Mouse (Mus musculus) heart, embryonic 13.5 days (tissue): ENCODE results near the gene Rnf24. TPM values are rescaled to one million over a fixed set of nuclear protein-coding genes. Genes with fewer than 3 reads are reported as not detected.
"Not testable (repeated sequence)": the region's sequence is repeated elsewhere in the genome, so short reads cannot be mapped to it uniquely, and the experiment has no call there.

ENCODE experiments used
- ATAC-seq: fragments of 200-750 bp; cut with Nextera tagmentation; 2 replicates; pipeline ENCODE4 v1.8.0; 2017; ENCODE audit warnings: moderate TSS enrichment; ENCODE audit not compliant: insufficient number of reproducible peaks, low FRiP score, low TSS enrichment; ENCODE audit errors: extremely low read depth
- H3K27ac ChIP-seq: fragments of 300-500 bp; sonication (generic); replicated peaks from 2 replicates; pipeline ENCODE4 v1.5.1; 2015; ENCODE audit warnings: moderate library complexity, mild to moderate bottlenecking, inconsistent platforms
- H3K27me3 ChIP-seq: fragments of 300-500 bp; sonication (generic); replicated peaks from 2 replicates; pipeline ENCODE4 v1.6.1; 2015; ENCODE audit warnings: mild to moderate bottlenecking, inconsistent platforms
- H3K36me3 ChIP-seq: fragments of 300-500 bp; sonication (generic); 2 replicates; pipeline ENCODE4 v1.6.1; 2015; ENCODE audit warnings: mild to moderate bottlenecking, inconsistent platforms
- H3K4me1 ChIP-seq: fragments of 300-500 bp; sonication (generic); 2 replicates; pipeline ENCODE4 v1.6.1; 2015; ENCODE audit warnings: inconsistent platforms
- H3K4me2 ChIP-seq: fragments of 300-500 bp; sonication (generic); 2 replicates; pipeline ENCODE4 v1.6.1; 2015; ENCODE audit warnings: inconsistent platforms, mild to moderate bottlenecking, moderate library complexity
- H3K4me3 ChIP-seq: fragments of 300-500 bp; sonication (generic); 2 replicates; pipeline ENCODE4 v1.5.1; 2015; ENCODE audit warnings: moderate library complexity, mild to moderate bottlenecking, inconsistent platforms
- H3K9ac ChIP-seq: fragments of 300-500 bp; sonication (generic); 2 replicates; pipeline ENCODE4 v1.6.1; 2015; ENCODE audit warnings: inconsistent platforms, mild to moderate bottlenecking, moderate library complexity
- H3K9me3 ChIP-seq: fragments of 300-500 bp; sonication (generic); 2 replicates; pipeline ENCODE4 v1.6.1; 2016; ENCODE audit warnings: inconsistent platforms
- WGBS: fragments of 180-500 bp; shearing (Covaris S2); methylation state at CpG from one replicate; pipeline ENCODE4 v1.1.7; 2015; ENCODE audit warnings: mixed read lengths; 5-methylcytosine and 5-hydroxymethylcytosine counted together
- polyA plus RNA-seq: library from polyadenylated mRNA; unstranded; fragments of >200 nt; fragmentation: Nextera tagmentation; extraction: Ambion mirVana; gene quantifications from 2 replicates; pipeline ENCODE4 v1.2.1, GENCODE M21; 2015

Gene Rnf24
- polyA plus RNA-seq, 1 experiment from 2014 or later = 2.2 TPM

GRCm38 (mm10) chr2:131305226-131305625 is 47.5 kb downstream of the Rnf24 start:
- not testable (repeated sequence) for H3K9me3 ChIP-seq, H3K4me2 ChIP-seq, H3K9ac ChIP-seq, H3K4me1 ChIP-seq, H3K27me3 ChIP-seq, ATAC-seq, H3K27ac ChIP-seq, H3K4me3 ChIP-seq
- 90% methylated on average over 1 of the region's 1 CpGs for WGBS
- H3K36me3 ChIP-seq = peaks cover 27% of the 10 kb centered on the region

GRCm38 (mm10) chr2:131304497-131304896 is 48.2 kb downstream of the Rnf24 start:
- Histone ChIP-seq H3K4me2 (no peak overlapping the region), H3K9ac (no peak overlapping the region), H3K36me3 (peaks cover 30% of the 10 kb centered on the region), H3K27me3 (no peaks in the 10 kb centered on the region), H3K4me3 (no peak overlapping the region), H3K27ac (no peak overlapping the region), H3K9me3 (no peaks in the 10 kb centered on the region), H3K4me1 (0 out of 2 replicates have a peak, but pooled peaks cover 5% of the 10 kb centered on the region)
- no peak for ATAC-seq
- WGBS = 78% methylated on average over 9 of the region's 9 CpGs

- Histone ChIP-seq H3K27ac (no peak overlapping the region), H3K9ac (no peak overlapping the region), H3K4me1 (0 out of 2 replicates have a peak, but pooled peaks cover 7% of the 10 kb centered on the region), H3K36me3 (peaks cover 51% of the 10 kb centered on the region), H3K27me3 (no peaks in the 10 kb centered on the region), H3K9me3 (no peaks in the 10 kb centered on the region), H3K4me2 (no peak overlapping the region), H3K4me3 (no peak overlapping the region)
- ATAC-seq = no peak
These were observed 51.1 kb downstream of the Rnf24 start for GRCm38 (mm10) chr2:131301635-131302034.

GRCm38 (mm10) chr2:131300485-131300884 is 52.2 kb downstream of the Rnf24 start:
- peaks cover 63% of the 10 kb centered on the region for H3K36me3 ChIP-seq
- no peak overlapping the region for H3K4me3 ChIP-seq
- no peak overlapping the region for H3K9ac ChIP-seq
- no peaks in the 10 kb centered on the region for H3K27me3 ChIP-seq
- 0 out of 2 replicates have a peak, but pooled peaks cover 7% of the 10 kb centered on the region for H3K4me1 ChIP-seq
- WGBS = 68% methylated on average over 2 of the region's 2 CpGs
- no peak for ATAC-seq
- no peaks in the 10 kb centered on the region for H3K9me3 ChIP-seq
- no peak overlapping the region for H3K27ac ChIP-seq
- H3K4me2 ChIP-seq = no peak overlapping the region

- H3K9ac ChIP-seq, H3K4me2 ChIP-seq, H3K4me3 ChIP-seq, H3K4me1 ChIP-seq, H3K9me3 ChIP-seq, H3K27ac ChIP-seq, ATAC-seq, H3K27me3 ChIP-seq: not testable (repeated sequence)
- H3K36me3 ChIP-seq = peaks cover 72% of the 10 kb centered on the region
- 74% methylated on average over 7 of the region's 7 CpGs for whole genome bisulfite sequencing
These were observed 54.0 kb downstream of the Rnf24 start for GRCm38 (mm10) chr2:131298674-131299073.

GRCm38 (mm10) chr2:131296746-131297261 is 55.9 kb downstream of the Rnf24 start:
- peaks cover 72% of the 10 kb centered on the region for H3K36me3 ChIP-seq
- H3K4me3 ChIP-seq = no peak overlapping the region
- 86% methylated on average over 2 of the region's 2 CpGs for WGBS
- no peak overlapping the region for H3K27ac ChIP-seq
- ATAC-seq = no peak
- H3K9me3 ChIP-seq = no peaks in the 10 kb centered on the region
- no peak overlapping the region for H3K4me2 ChIP-seq
- H3K4me1 ChIP-seq = 0 out of 2 replicates have a peak, but pooled peaks cover 7% of the 10 kb centered on the region
- no peak overlapping the region for H3K9ac ChIP-seq
- H3K27me3 ChIP-seq = no peaks in the 10 kb centered on the region

- no peaks in the 10 kb centered on the region for H3K9me3 ChIP-seq
- peaks cover 85% of the 10 kb centered on the region for H3K36me3 ChIP-seq
- H3K27ac ChIP-seq = no peak overlapping the region
- no peaks in the 10 kb centered on the region for H3K27me3 ChIP-seq
- H3K4me2 ChIP-seq = no peak overlapping the region
- no peak for ATAC-seq
- no peak overlapping the region for H3K4me3 ChIP-seq
- H3K9ac ChIP-seq = no peak overlapping the region
- no peaks in the 10 kb centered on the region for H3K4me1 ChIP-seq
These were observed 62.0 kb downstream of the Rnf24 start for GRCm38 (mm10) chr2:131290669-131291068.

GRCm38 (mm10) chr2:131286276-131286675 is 66.4 kb downstream of the Rnf24 start:
- Histone ChIP-seq H3K4me2 (no peak overlapping the region), H3K9me3 (no peaks in the 10 kb centered on the region), H3K27me3 (no peaks in the 10 kb centered on the region), H3K27ac (no peak overlapping the region), H3K4me3 (no peak overlapping the region), H3K4me1 (no peaks in the 10 kb centered on the region), H3K36me3 (peaks cover 75% of the 10 kb centered on the region), H3K9ac (no peak overlapping the region)
- 92% methylated on average over 1 of the region's 1 CpGs for WGBS
- ATAC-seq = no peak

GRCm38 (mm10) chr2:131281596-131281995 is 71.1 kb downstream of the Rnf24 start:
- Histone ChIP-seq H3K27me3 (no peaks in the 10 kb centered on the region), H3K27ac (no peak overlapping the region), H3K4me2 (no peak overlapping the region), H3K36me3 (peaks cover 82% of the 10 kb centered on the region), H3K4me1 (no peaks in the 10 kb centered on the region), H3K9ac (no peak overlapping the region), H3K4me3 (no peak overlapping the region), H3K9me3 (no peaks in the 10 kb centered on the region)
- WGBS = 86% methylated on average over 1 of the region's 1 CpGs
- no peak for ATAC-seq

- H3K4me1 ChIP-seq = no peaks in the 10 kb centered on the region
- H3K27me3 ChIP-seq = no peaks in the 10 kb centered on the region
- WGBS = 83% methylated on average over 5 of the region's 5 CpGs
- no peak overlapping the region for H3K27ac ChIP-seq
- ATAC-seq = no peak
- H3K4me3 ChIP-seq = no peak overlapping the region
- H3K9me3 ChIP-seq = no peaks in the 10 kb centered on the region
- no peak overlapping the region for H3K9ac ChIP-seq
- peaks cover 78% of the 10 kb centered on the region for H3K36me3 ChIP-seq
- no peak overlapping the region for H3K4me2 ChIP-seq
These were observed 76.0 kb downstream of the Rnf24 start for GRCm38 (mm10) chr2:131276722-131277121.

GRCm38 (mm10) chr2:131275493-131275892 is 77.2 kb downstream of the Rnf24 start:
- no peak overlapping the region for H3K9ac ChIP-seq
- no peaks in the 10 kb centered on the region for H3K9me3 ChIP-seq
- H3K27me3 ChIP-seq = no peaks in the 10 kb centered on the region
- H3K4me1 ChIP-seq = no peaks in the 10 kb centered on the region
- H3K4me3 ChIP-seq = no peak overlapping the region
- peaks cover 68% of the 10 kb centered on the region for H3K36me3 ChIP-seq
- no peak for ATAC-seq
- no peak overlapping the region for H3K27ac ChIP-seq
- 97% methylated on average over 3 of the region's 3 CpGs for WGBS
- no peak overlapping the region for H3K4me2 ChIP-seq

- Histone ChIP-seq H3K4me2 (no peak overlapping the region), H3K27ac (no peak overlapping the region), H3K27me3 (no peaks in the 10 kb centered on the region), H3K36me3 (peaks cover 9% of the 10 kb centered on the region; the same call in 1 of the 2 replicates), H3K9ac (peak overlapping the region; percentile 47; the same call in 1 of the 2 replicates), H3K4me3 (no peak overlapping the region), H3K9me3 (no peaks in the 10 kb centered on the region), H3K4me1 (peaks cover 40% of the 10 kb centered on the region)
- no peak for ATAC-seq
- WGBS = 76% methylated on average over 2 of the region's 2 CpGs
These were observed 87.6 kb downstream of the Rnf24 start for GRCm38 (mm10) chr2:131265056-131265455.
